Mouse (Mus musculus) forebrain, embryonic 11.5 days (tissue): ENCODE measurements around the gene Sbno1. TPM values are rescaled to one million over a fixed set of nuclear protein-coding genes. Genes with fewer than 3 reads are reported as not detected.

Experiments
- ATAC-seq: fragments of 200-750 bp; cut with Nextera tagmentation; replicated peaks from 2 replicates; pipeline ENCODE4 v1.8.0; 2017; ENCODE audit warnings: moderate TSS enrichment; ENCODE audit not compliant: low FRiP score
- DNase-seq: peaks from one replicate; pipeline ENCODE4 v3.0.0-alpha.2; 2017; ENCODE audit warnings: low spot score
- H3K27ac ChIP-seq: fragments of 300-500 bp; sonication (generic); 2 replicates; pipeline ENCODE4 v1.5.1; 2014; ENCODE audit warnings: low read depth, low read length
- H3K27me3 ChIP-seq: fragments of 300-500 bp; sonication (generic); 2 replicates; pipeline ENCODE4 v1.6.1; 2014; ENCODE audit warnings: mild to moderate bottlenecking, low read length, mixed read lengths; ENCODE audit not compliant: control insufficient read depth, insufficient read depth
- H3K36me3 ChIP-seq: fragments of 300-500 bp; sonication (generic); 2 replicates; pipeline ENCODE4 v1.6.1; 2014; ENCODE audit warnings: mild to moderate bottlenecking, low read length, moderate library complexity, mixed read lengths; ENCODE audit not compliant: control insufficient read depth, insufficient read depth
- H3K4me1 ChIP-seq: fragments of 300-500 bp; sonication (generic); replicated peaks from 2 replicates; pipeline ENCODE4 v1.6.1; 2014; ENCODE audit warnings: low read length, mixed read lengths; ENCODE audit not compliant: control insufficient read depth, insufficient read depth
- H3K4me2 ChIP-seq: fragments of 300-500 bp; sonication (generic); 2 replicates; pipeline ENCODE4 v1.6.1; 2014; ENCODE audit warnings: low read depth, mild to moderate bottlenecking, low read length, moderate library complexity, mixed read lengths; ENCODE audit not compliant: severe bottlenecking
- H3K4me3 ChIP-seq: fragments of 300-500 bp; sonication (generic); 2 replicates; pipeline ENCODE4 v1.5.1; 2014; ENCODE audit warnings: low read depth, low read length
- H3K9ac ChIP-seq: fragments of 300-500 bp; sonication (generic); 2 replicates; pipeline ENCODE4 v1.6.1; 2014; ENCODE audit warnings: low read length
- H3K9me3 ChIP-seq: fragments of 300-500 bp; sonication (generic); 2 replicates; pipeline ENCODE4 v1.6.1; 2016; ENCODE audit warnings: low read length, mixed read lengths; ENCODE audit not compliant: control insufficient read depth
- WGBS: fragments of 180-500 bp; shearing (Covaris S2); extraction: QIAGEN DNeasy Blood & Tissue Kit; methylation state at CpG from one replicate; pipeline ENCODE4 v1.1.7; 2014; 5-methylcytosine and 5-hydroxymethylcytosine counted together
- polyA plus RNA-seq: library from polyadenylated mRNA; unstranded; fragments of >200 nt; fragmentation: Nextera tagmentation; extraction: Ambion mirVana; gene quantifications from 2 replicates; pipeline ENCODE4 v1.2.1, GENCODE M21; 2014

Gene Sbno1
- polyA plus RNA-seq, 1 experiment from 2014 or later: 92.8 TPM

- ATAC-seq (no peak), DNase-seq (no peak)
- Histone ChIP-seq H3K4me3 (no peak overlapping the region), H3K9me3 (no peaks in the 10 kb centered on the region), H3K9ac (no peak overlapping the region), H3K4me1 (no peaks in the 10 kb centered on the region; the same call in 1 of the 2 replicates), H3K4me2 (no peak overlapping the region), H3K27ac (no peak overlapping the region), H3K27me3 (no peaks in the 10 kb centered on the region), H3K36me3 (no peaks in the 10 kb centered on the region)
- 96% methylated on average over 2 of the region's 2 CpGs for WGBS
Observed at GRCm38 (mm10) chr5:124418903-124419302, 6.9 kb downstream of the Sbno1 start.

GRCm38 (mm10) chr5:124412163-124412562 is 13.6 kb downstream of the Sbno1 start:
- no peaks in the 10 kb centered on the region for H3K4me1 ChIP-seq
- no peaks in the 10 kb centered on the region for H3K9me3 ChIP-seq
- no peak overlapping the region for H3K4me3 ChIP-seq
- H3K36me3 ChIP-seq: peaks cover 7% of the 10 kb centered on the region; the same call in 1 of the 2 replicates
- WGBS: 91% methylated on average over 5 of the region's 5 CpGs
- no peak overlapping the region for H3K4me2 ChIP-seq
- no peaks in the 10 kb centered on the region for H3K27me3 ChIP-seq
- DNase-seq (no peak), ATAC-seq (no peak)
- H3K9ac ChIP-seq: no peak overlapping the region
- H3K27ac ChIP-seq: no peak overlapping the region

GRCm38 (mm10) chr5:124410808-124411207 is 15.0 kb downstream of the Sbno1 start:
- no peak overlapping the region for H3K27ac ChIP-seq
- H3K9ac ChIP-seq: no peak overlapping the region
- 91% methylated on average over 3 of the region's 3 CpGs for WGBS
- no peaks in the 10 kb centered on the region for H3K27me3 ChIP-seq
- peaks cover 7% of the 10 kb centered on the region; the same call in 1 of the 2 replicates for H3K36me3 ChIP-seq
- no peaks in the 10 kb centered on the region for H3K9me3 ChIP-seq
- no peaks in the 10 kb centered on the region for H3K4me1 ChIP-seq
- H3K4me3 ChIP-seq: no peak overlapping the region
- no peak overlapping the region for H3K4me2 ChIP-seq
- ATAC-seq (no peak), DNase-seq (no peak)

GRCm38 (mm10) chr5:124393726-124394125 is 32.1 kb downstream of the Sbno1 start:
- H3K4me2 ChIP-seq: no peak overlapping the region
- no peak for ATAC-seq
- 94% methylated on average over 7 of the region's 7 CpGs for WGBS
- H3K9me3 ChIP-seq: no peaks in the 10 kb centered on the region
- no peak overlapping the region for H3K4me3 ChIP-seq
- H3K4me1 ChIP-seq: no peaks in the 10 kb centered on the region
- no peak for DNase-seq
- no peaks in the 10 kb centered on the region for H3K27me3 ChIP-seq
- no peak overlapping the region for H3K27ac ChIP-seq
- peaks cover 7% of the 10 kb centered on the region; the same call in 1 of the 2 replicates for H3K36me3 ChIP-seq
- no peak overlapping the region for H3K9ac ChIP-seq

GRCm38 (mm10) chr5:124392412-124392811 is 33.4 kb downstream of the Sbno1 start:
- H3K9me3 ChIP-seq: no peaks in the 10 kb centered on the region
- no peak overlapping the region for H3K4me2 ChIP-seq
- no peak overlapping the region for H3K9ac ChIP-seq
- H3K4me1 ChIP-seq: no peaks in the 10 kb centered on the region
- DNase-seq: no peak
- H3K4me3 ChIP-seq: no peak overlapping the region
- WGBS: 96% methylated on average over 4 of the region's 4 CpGs
- ATAC-seq: no peak
- peaks cover 5% of the 10 kb centered on the region; the same call in 1 of the 2 replicates for H3K36me3 ChIP-seq
- no peaks in the 10 kb centered on the region for H3K27me3 ChIP-seq
- H3K27ac ChIP-seq: no peak overlapping the region

GRCm38 (mm10) chr5:124387932-124388331 is 37.9 kb downstream of the Sbno1 start:
- 87% methylated on average over 5 of the region's 5 CpGs for WGBS
- Histone ChIP-seq H3K4me1 (no peaks in the 10 kb centered on the region), H3K27ac (no peak overlapping the region), H3K4me2 (no peak overlapping the region), H3K9ac (no peak overlapping the region), H3K4me3 (no peak overlapping the region), H3K36me3 (peaks cover 5% of the 10 kb centered on the region; the same call in 1 of the 2 replicates), H3K9me3 (no peaks in the 10 kb centered on the region), H3K27me3 (no peaks in the 10 kb centered on the region)
- no peak for ATAC-seq
- DNase-seq: no peak

- no peak overlapping the region for H3K4me2 ChIP-seq
- no peak for DNase-seq
- ATAC-seq: no peak
- H3K36me3 ChIP-seq: peaks cover 6% of the 10 kb centered on the region
- no peak overlapping the region for H3K9ac ChIP-seq
- H3K4me3 ChIP-seq: no peak overlapping the region
- no peaks in the 10 kb centered on the region for H3K4me1 ChIP-seq
- no peaks in the 10 kb centered on the region for H3K9me3 ChIP-seq
- H3K27ac ChIP-seq: no peak overlapping the region
- H3K27me3 ChIP-seq: no peaks in the 10 kb centered on the region
- 93% methylated on average over 1 of the region's 1 CpGs for WGBS
Observed at GRCm38 (mm10) chr5:124380121-124380520, 45.7 kb downstream of the Sbno1 start.

- Histone ChIP-seq H3K36me3 (peaks cover 12% of the 10 kb centered on the region), H3K9me3 (no peaks in the 10 kb centered on the region), H3K9ac (no peak overlapping the region), H3K27me3 (no peaks in the 10 kb centered on the region), H3K4me3 (no peak overlapping the region), H3K4me1 (no peaks in the 10 kb centered on the region), H3K27ac (no peak overlapping the region), H3K4me2 (no peak overlapping the region)
- WGBS: 92% methylated on average over 4 of the region's 4 CpGs
- DNase-seq: no peak
- no peak for ATAC-seq
Observed at GRCm38 (mm10) chr5:124377149-124377548, 48.7 kb downstream of the Sbno1 start.

- DNase-seq: no peak
- Histone ChIP-seq H3K27me3 (no peaks in the 10 kb centered on the region), H3K36me3 (peaks cover 12% of the 10 kb centered on the region), H3K4me1 (no peaks in the 10 kb centered on the region), H3K9ac (no peak overlapping the region), H3K4me3 (no peak overlapping the region), H3K27ac (no peak overlapping the region), H3K9me3 (no peaks in the 10 kb centered on the region), H3K4me2 (no peak overlapping the region)
- no peak for ATAC-seq
- 87% methylated on average over 1 of the region's 1 CpGs for WGBS
Observed at GRCm38 (mm10) chr5:124376401-124376800, 49.4 kb downstream of the Sbno1 start.
